Mouse (Mus musculus) heart, postnatal 0 days (tissue): Measurements from ENCODE around the gene Ddx1.

ENCODE experiments used
- CTCF ChIP-seq: IDR thresholded peaks from 2 replicates; pipeline ENCODE4 v1.5.1; 2016; ENCODE audit warnings: antibody characterized with exemption, control low read depth, low read depth
- EP300 ChIP-seq: IDR thresholded peaks from 2 replicates; pipeline ENCODE4 v1.6.1; 2016; ENCODE audit warnings: antibody characterized with exemption, low read depth

DNA sequence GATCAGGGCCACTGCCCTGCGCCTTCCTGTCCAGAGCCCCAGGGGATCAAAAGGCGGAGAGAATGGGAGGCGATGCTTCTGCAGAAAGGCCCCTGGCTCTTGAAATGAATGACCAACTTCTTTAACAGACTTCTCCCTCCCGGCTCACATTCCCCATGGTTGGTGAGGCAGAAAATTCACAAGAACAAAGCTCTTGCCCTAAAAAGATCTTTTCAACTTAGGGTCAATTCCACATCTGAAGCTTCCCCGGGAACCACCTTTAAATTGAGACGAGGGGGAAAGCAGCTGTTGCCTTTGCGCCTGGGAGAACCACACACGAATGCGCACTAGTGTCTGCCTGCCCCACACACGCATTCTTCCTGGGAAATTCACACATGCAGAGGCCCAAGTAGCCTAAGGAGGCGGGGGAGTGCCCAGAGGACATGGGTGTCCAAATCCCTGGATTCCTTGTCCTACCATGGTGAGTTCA lies 40.0 kb downstream of the Ddx1 start:
- TF ChIP-seq CTCF (no peak), EP300 (no peak)
